Mouse (Mus musculus) CH12.LX (cell line): Measurements from ENCODE around the gene Olfr205. TPM values are rescaled to one million over a fixed set of nuclear protein-coding genes. Genes with fewer than 3 reads are reported as not detected.

Experiments
- polyA plus RNA-seq: library from polyadenylated mRNA; unstranded; fragments of >175 nt; gene quantifications from 2 replicates; pipeline ENCODE4 v1.2.1, GENCODE M21; 2012; ENCODE audit warnings: low read depth; ENCODE audit not compliant: insufficient read length
- total RNA-seq, 2 experiments: library from RNA; depleted of rRNA; stranded (reverse); fragments of 300-350 nt in 1 of 2; fragments of >200 nt in 1 of 2; gene quantifications; 2 replicates each; pipeline ENCODE4 v1.2.3; 2012 to 2014

The Olfr205 gene
- total and polyA plus RNA-seq, 3 experiments, result not detected

Other genes with a start within 250 kb of the Olfr205 start
- gene Olfr191, start 241.3 kb downstream of the Olfr205 start, total RNA-seq (2012; rRNA removed), result not detected in 2 replicates
- gene Olfr191, start 241.3 kb downstream of the Olfr205 start, total RNA-seq (2014; rRNA removed), result not detected in 2 replicates
- not detected in 2 replicates for gene Olfr191, start 241.3 kb downstream of the Olfr205 start, polyA plus RNA-seq
- gene Olfr193, start 219.3 kb downstream of the Olfr205 start, total RNA-seq (2012; rRNA removed), result not detected in 2 replicates
- not detected in 2 replicates for gene Olfr193, start 219.3 kb downstream of the Olfr205 start, total RNA-seq (2014; rRNA removed)
- not detected in 2 replicates for gene Olfr193, start 219.3 kb downstream of the Olfr205 start, polyA plus RNA-seq
- not detected in 2 replicates for gene Olfr194, start 210.1 kb downstream of the Olfr205 start, total RNA-seq (2012; rRNA removed)
- not detected in 2 replicates for gene Olfr194, start 210.1 kb downstream of the Olfr205 start, total RNA-seq (2014; rRNA removed)
- not detected in 2 replicates for gene Olfr194, start 210.1 kb downstream of the Olfr205 start, polyA plus RNA-seq
- not detected in 2 replicates for gene Olfr195, start 184.1 kb downstream of the Olfr205 start, total RNA-seq (2012; rRNA removed)
- not detected in 2 replicates for gene Olfr195, start 184.1 kb downstream of the Olfr205 start, total RNA-seq (2014; rRNA removed)
- gene Olfr195, start 184.1 kb downstream of the Olfr205 start, polyA plus RNA-seq, result not detected in 2 replicates
- gene Olfr196, start 160.7 kb downstream of the Olfr205 start, total RNA-seq (2012; rRNA removed), result not detected in 2 replicates
- not detected in 2 replicates for gene Olfr196, start 160.7 kb downstream of the Olfr205 start, total RNA-seq (2014; rRNA removed)
- not detected in 2 replicates for gene Olfr196, start 160.7 kb downstream of the Olfr205 start, polyA plus RNA-seq
- gene Olfr198, start 127.6 kb downstream of the Olfr205 start, total RNA-seq (2012; rRNA removed), result not detected in 2 replicates
- gene Olfr198, start 127.6 kb downstream of the Olfr205 start, total RNA-seq (2014; rRNA removed), result not detected in 2 replicates
- gene Olfr198, start 127.6 kb downstream of the Olfr205 start, polyA plus RNA-seq, result not detected in 2 replicates
- gene Olfr199, start 111.4 kb downstream of the Olfr205 start, total RNA-seq (2012; rRNA removed), result not detected in 2 replicates
- not detected in 2 replicates for gene Olfr199, start 111.4 kb downstream of the Olfr205 start, total RNA-seq (2014; rRNA removed)
- gene Olfr199, start 111.4 kb downstream of the Olfr205 start, polyA plus RNA-seq, result not detected in 2 replicates
- not detected in 2 replicates for gene Olfr201, start 58.5 kb downstream of the Olfr205 start, total RNA-seq (2012; rRNA removed)
- gene Olfr201, start 58.5 kb downstream of the Olfr205 start, total RNA-seq (2014; rRNA removed), result not detected in 2 replicates
- not detected in 2 replicates for gene Olfr201, start 58.5 kb downstream of the Olfr205 start, polyA plus RNA-seq
- gene Olfr202, start 44.3 kb downstream of the Olfr205 start, total RNA-seq (2012; rRNA removed), result not detected in 2 replicates
- not detected in 2 replicates for gene Olfr202, start 44.3 kb downstream of the Olfr205 start, total RNA-seq (2014; rRNA removed)
- gene Olfr202, start 44.3 kb downstream of the Olfr205 start, polyA plus RNA-seq, result not detected in 2 replicates
- gene Olfr203, start 32.3 kb downstream of the Olfr205 start, total RNA-seq (2012; rRNA removed), result not detected in 2 replicates
- gene Olfr203, start 32.3 kb downstream of the Olfr205 start, total RNA-seq (2014; rRNA removed), result not detected in 2 replicates
- not detected in 2 replicates for gene Olfr203, start 32.3 kb downstream of the Olfr205 start, polyA plus RNA-seq
- gene Olfr204, start 12.9 kb downstream of the Olfr205 start, total RNA-seq (2012; rRNA removed), result not detected in 2 replicates
- not detected in 2 replicates for gene Olfr204, start 12.9 kb downstream of the Olfr205 start, total RNA-seq (2014; rRNA removed)
- gene Olfr204, start 12.9 kb downstream of the Olfr205 start, polyA plus RNA-seq, result not detected in 2 replicates
- gene Olfr206, start 18.1 kb upstream of the Olfr205 start, total RNA-seq (2012; rRNA removed), result not detected in 2 replicates
- not detected in 2 replicates for gene Olfr206, start 18.1 kb upstream of the Olfr205 start, total RNA-seq (2014; rRNA removed)
- not detected in 2 replicates for gene Olfr206, start 18.1 kb upstream of the Olfr205 start, polyA plus RNA-seq
- gene Olfr209, start 32.9 kb upstream of the Olfr205 start, total RNA-seq (2012; rRNA removed), result not detected in 2 replicates
- not detected in 2 replicates for gene Olfr209, start 32.9 kb upstream of the Olfr205 start, total RNA-seq (2014; rRNA removed)
- not detected in 2 replicates for gene Olfr209, start 32.9 kb upstream of the Olfr205 start, polyA plus RNA-seq
- not detected in 2 replicates for gene Gabrr3, start 76.2 kb upstream of the Olfr205 start, total RNA-seq (2012; rRNA removed)
- gene Gabrr3, start 76.2 kb upstream of the Olfr205 start, total RNA-seq (2014; rRNA removed), result not detected in 2 replicates
- not detected in 2 replicates for gene Gabrr3, start 76.2 kb upstream of the Olfr205 start, polyA plus RNA-seq
- gene Riox2, start 140.6 kb upstream of the Olfr205 start, total RNA-seq (2012; rRNA removed), result 53.6 and 59.0 TPM in 2 replicates
- 43.2 and 47.3 TPM in 2 replicates for gene Riox2, start 140.6 kb upstream of the Olfr205 start, total RNA-seq (2014; rRNA removed)
- gene Riox2, start 140.6 kb upstream of the Olfr205 start, polyA plus RNA-seq, result 90.7 and 102 TPM in 2 replicates